Mouse (Mus musculus): ENCODE measurements around the gene Tmem82. TPM values are rescaled to one million over a fixed set of nuclear protein-coding genes. Genes with fewer than 3 reads are reported as not detected.
A peak's percentile ranks its signal among the peaks of the same experiment; 100 is the strongest.

Gene Tmem82
- total RNA-seq, 2 experiments from 2014 or later: 0.61 to 3.2 TPM

DNA sequence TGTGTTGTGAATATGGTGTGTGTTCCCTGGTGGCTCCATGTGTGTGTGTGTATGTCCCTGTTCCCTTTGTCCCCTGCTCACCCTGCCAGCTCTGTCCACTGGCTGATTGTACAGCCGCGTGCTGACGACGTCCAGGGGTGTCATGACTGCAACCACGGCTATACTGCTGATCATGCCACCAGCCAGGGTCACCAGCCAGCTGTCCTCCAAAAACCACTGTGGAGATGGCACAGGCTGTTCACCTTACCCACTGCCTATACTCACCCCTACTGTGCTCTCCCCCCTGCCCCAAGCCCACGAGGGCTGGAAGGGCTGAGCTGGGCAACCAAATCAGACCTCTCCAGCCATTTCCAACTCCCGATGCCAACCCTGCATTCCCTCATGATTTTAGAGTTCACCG lies 2.9 kb upstream of the Tmem82 start:
- intact Hi-C loops (cut with DNase I): no loop called here
- no peak overlapping the region for H3K4me3 ChIP-seq
- no peak for DNase-seq
- H3K27ac ChIP-seq: no peak overlapping the region
- TF ChIP-seq CTCF (IDR thresholded peaks at IDR 0.05): no peak

DNA sequence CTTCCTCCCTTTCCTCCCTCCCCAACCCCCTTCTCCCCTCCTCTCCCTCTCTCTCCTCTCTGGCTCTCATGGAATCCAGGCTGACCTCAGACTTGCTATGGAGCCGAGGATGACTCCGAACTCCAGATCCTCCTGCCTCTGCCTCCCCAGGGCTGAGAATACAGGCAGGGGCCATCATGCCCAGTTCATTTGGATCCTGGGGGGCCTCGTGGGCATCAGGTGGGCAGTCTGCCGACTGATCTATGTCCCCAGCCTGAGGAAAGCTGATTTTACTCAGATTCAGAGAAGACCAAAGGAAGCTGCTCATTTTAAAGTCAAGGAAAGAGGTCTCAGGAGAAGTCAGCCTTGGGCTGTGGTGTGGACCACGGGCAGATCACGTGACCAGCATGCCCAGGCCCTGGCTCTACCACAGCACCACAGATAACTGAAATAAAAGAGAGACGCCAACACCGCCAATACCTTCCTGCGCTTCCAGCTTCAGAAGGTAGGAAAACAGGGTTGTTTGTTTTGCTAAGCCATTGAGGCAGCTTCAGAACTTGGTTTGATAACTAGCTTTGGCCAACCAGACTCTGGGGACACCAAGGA lies 958 bp upstream of the Tmem82 start:
- DNase-seq: no peak
- H3K27ac ChIP-seq: no peak overlapping the region
- no peak overlapping the region for H3K4me3 ChIP-seq
- TF ChIP-seq CTCF (IDR thresholded peaks at IDR 0.05): no peak
- intact Hi-C loops (cut with DNase I): loop anchor here (2.0 to 10.0 kb wide), 3 partner anchors 205 to 335 kb away; partner anchors contain the start of gene Cela2a

DNA sequence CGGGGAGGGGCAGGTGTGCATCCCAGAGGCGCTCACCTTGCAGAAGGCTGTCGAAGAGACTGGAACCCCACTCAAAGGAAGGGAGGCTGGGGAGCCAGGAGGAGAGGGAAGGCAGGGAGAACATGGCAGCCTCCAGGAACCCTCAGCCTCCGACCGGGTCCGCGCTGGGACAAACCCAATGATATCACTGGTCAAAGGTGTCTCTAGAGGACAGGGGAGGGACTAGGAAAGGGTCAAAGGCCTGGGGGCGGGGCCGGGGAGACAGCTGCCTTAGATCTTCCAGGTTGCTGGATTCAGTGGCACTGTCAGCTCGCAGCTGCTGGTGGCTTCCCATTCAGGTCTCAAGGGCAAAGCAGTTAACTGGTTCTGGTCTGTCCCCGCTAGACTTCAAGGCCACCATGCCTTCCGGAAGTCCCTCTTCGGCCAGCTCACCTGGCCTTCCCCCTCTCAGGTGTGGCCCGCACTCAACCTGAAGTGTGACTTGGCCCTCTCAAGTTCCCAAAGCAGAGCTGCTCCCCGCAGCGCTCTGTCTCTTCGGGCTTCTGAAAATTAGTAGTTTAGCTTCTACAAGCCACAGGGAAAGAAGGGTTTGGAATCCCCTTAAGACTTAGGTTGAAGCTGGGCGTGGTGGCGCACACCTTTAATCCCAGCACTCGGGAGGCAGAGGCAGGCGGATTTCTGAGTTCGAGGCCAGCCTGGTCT lies 419 bp downstream of the Tmem82 start:
- no peak for DNase-seq
- TF ChIP-seq CTCF (IDR thresholded peaks at IDR 0.05): no peak
- peak overlapping the region; percentile 59 for H3K4me3 ChIP-seq
- intact Hi-C loops (cut with DNase I): loop anchor here (2.0 to 10.0 kb wide), 3 partner anchors 207 to 337 kb away; partner anchors contain the start of gene Cela2a
- no peak overlapping the region for H3K27ac ChIP-seq

DNA sequence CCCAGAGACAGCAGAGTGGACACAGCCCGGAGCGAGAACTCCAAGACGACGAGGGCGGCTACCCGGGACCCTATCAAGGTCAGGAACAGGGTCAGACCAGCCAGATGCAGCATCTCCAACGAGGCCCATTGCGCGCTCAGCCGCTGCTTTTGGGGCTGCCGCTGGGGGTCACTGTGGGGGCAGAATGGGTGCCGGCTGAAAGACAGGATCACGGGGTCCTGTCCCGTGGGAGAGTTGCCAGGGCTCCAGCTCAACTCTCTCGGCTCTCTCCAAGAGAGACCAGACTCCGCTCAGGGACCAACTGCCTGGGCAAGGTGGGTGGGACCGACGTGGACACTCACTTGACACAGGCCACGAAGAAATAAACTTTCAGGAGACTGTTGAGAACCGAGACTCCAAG lies 1.1 kb downstream of the Tmem82 start:
- intact Hi-C loops (cut with DNase I): loop anchor here (10.0 kb wide), 2 partner anchors 208 to 338 kb away; partner anchors contain the start of gene Cela2a
- peak; percentile 86 for DNase-seq
- Histone ChIP-seq H3K27ac (no peak overlapping the region), H3K4me3 (peak overlapping the region; percentile 59)
- TF ChIP-seq CTCF (IDR thresholded peaks at IDR 0.05): peak; percentile 68

DNA sequence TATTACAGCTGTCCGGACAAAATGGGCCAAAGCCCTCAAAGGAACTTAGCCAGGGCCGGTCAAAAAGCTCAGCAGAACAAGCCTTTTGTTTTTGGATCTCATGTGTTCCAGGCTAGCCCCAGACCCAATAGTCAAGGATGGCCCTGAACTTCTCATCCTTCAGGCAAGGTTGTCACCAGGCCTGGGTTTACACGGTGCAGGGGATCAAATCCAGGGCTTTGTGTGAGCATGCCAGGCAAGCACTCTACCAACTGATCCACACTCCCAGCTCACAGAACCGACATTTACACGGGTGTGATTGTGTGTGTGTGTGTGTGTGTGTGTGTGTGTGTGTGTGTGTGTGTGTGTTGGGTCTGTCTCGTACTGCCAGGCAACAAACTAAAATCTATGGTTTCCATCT lies 1.6 kb downstream of the Tmem82 start:
- intact Hi-C loops (cut with DNase I): loop anchor here (10.0 kb wide), 2 partner anchors 208 to 338 kb away; partner anchors contain the start of gene Cela2a
- TF ChIP-seq CTCF (IDR thresholded peaks at IDR 0.05): no peak

DNA sequence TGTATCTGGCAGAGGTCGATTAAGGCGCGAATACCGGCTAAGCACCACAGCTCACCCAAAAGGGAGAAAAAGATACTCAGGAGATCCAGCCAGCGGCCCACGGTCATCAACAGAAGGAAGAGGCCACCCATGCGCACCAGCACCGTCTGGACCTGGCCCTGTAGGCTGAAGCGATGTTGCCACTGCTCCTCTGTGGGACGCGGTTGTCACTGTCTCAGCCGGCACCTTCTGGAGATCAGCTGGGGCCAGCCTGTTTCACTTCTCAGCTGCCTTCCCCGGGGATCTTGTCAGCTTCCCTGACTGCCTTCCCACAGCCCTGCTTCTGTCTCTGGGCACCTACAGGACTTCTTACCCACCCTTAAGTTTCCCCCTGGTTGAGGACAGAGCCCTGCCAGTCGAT lies 3.5 kb downstream of the Tmem82 start:
- TF ChIP-seq CTCF (IDR thresholded peaks at IDR 0.05): no peak
- Histone ChIP-seq H3K27ac (no peak overlapping the region), H3K4me3 (no peak overlapping the region)
- DNase-seq: no peak
- intact Hi-C loops (cut with DNase I): loop anchor here (10.0 kb wide), 2 partner anchors 210 to 340 kb away; partner anchors contain the start of gene Cela2a

More for the DNA sequence above, 1.6 kb downstream of the Tmem82 start:
- DNase-seq: no peak
- Histone ChIP-seq H3K27ac (no peak overlapping the region), H3K4me3 (no peak overlapping the region)

DNA sequence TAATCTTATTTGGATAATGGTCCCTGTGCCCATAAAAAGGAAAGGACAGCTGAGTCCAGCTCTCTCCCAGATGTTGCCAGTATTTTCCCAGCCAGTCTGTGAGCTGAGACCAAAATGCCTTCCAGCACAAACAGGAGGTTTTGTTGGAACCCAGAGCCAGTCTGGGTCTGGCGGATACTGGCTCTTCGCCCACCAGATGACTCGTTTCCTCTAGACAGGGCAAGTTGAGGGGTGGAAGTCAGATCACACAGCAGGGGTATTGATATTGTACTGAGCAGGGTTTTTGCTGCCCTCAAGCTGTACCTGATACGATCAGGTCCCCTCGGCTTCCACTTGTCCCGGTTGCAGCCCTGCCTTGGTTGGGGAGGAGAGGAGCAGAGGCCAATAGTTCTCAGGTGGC lies 8.9 kb downstream of the Tmem82 start:
- intact Hi-C loops (cut with DNase I): no loop called here

DNA sequence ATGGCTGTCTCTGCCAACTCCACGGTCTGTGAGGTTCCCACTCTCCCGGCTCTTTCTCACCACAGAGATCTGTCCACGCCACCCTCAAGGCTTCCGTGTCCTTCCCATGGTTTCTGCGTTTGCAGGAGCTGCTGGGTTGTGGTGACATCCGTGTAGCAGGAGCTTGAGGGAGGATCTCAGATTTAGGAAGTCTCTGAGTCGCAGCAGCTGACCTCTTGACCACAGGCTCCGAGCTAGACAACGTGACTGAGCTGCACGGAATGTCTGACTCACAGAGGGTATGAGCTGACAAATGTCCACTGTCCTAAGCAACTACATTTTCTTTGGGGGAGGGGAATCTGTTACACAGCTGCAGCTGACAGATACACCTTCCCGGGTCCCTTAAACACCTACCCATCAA lies 12.6 kb downstream of the Tmem82 start, which contains the start of gene Fblim1:
Fblim1 (minus strand) TSS at position 236 of the 400 bp plus-strand sequence.
- intact Hi-C loops (cut with DNase I): no loop called here
- H3K27ac ChIP-seq: peak within 1 kb of the TSS; percentile 35
- H3K4me3 ChIP-seq: peak within 1 kb of the TSS; percentile 7; the same call in 1 of the 2 replicates

More for the DNA sequence above, 8.9 kb downstream of the Tmem82 start:
- DNase-seq: no peak
- no peak for TF ChIP-seq CTCF (IDR thresholded peaks at IDR 0.05)
- H3K27ac ChIP-seq: no peak overlapping the region
- H3K4me3 ChIP-seq: no peak overlapping the region

DNA sequence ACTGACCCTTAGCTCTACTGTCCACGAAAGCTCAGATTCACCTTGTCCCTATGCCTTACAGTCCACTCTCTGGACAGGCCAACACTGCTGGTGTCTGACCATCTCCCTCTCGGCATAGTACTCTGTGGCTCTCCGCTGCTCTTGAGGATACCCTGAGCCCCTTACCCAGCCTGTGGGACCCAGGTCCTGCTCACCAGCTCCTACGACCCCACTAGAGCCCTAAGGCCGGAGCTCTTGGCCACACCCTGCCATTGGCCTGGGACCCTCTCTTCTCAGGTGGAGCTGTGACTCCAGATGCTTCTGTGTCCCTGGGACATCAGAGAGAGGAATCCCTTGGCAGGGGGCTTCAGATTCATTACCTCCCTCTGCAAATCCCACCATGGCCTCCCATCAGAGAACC lies 13.0 kb downstream of the Tmem82 start:
- Histone ChIP-seq H3K4me3 (peak overlapping the region; percentile 7; the same call in 1 of the 2 replicates), H3K27ac (peak overlapping the region; percentile 35)
- no peak for DNase-seq
- TF ChIP-seq CTCF (IDR thresholded peaks at IDR 0.05): no peak
- intact Hi-C loops (cut with DNase I): no loop called here

More for the DNA sequence above, 12.6 kb downstream of the Tmem82 start, which contains the start of gene Fblim1:
- no peak for DNase-seq
- TF ChIP-seq CTCF (IDR thresholded peaks at IDR 0.05): no peak

DNA sequence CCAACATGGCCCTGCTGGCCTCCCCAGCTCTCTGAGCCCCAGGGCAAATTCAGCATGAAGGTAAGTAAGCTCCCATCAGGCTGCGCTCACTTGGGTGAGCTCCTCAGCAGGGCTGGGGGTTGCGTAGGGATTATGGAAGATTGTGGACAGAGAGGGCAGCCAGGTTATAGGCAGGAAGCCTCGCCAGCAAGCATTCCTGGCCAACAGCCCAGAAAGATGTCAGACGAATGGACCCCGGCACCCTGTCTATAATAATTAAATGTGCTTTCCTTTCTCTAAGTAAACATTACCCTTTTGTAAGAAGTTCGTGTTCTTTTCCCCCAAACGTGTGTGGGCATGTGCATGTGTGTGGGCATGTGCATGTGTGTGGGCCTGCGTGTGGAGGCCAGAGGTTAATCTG lies 13.9 kb downstream of the Tmem82 start:
- intact Hi-C loops (cut with DNase I): no loop called here
- H3K27ac ChIP-seq: no peak overlapping the region

DNA sequence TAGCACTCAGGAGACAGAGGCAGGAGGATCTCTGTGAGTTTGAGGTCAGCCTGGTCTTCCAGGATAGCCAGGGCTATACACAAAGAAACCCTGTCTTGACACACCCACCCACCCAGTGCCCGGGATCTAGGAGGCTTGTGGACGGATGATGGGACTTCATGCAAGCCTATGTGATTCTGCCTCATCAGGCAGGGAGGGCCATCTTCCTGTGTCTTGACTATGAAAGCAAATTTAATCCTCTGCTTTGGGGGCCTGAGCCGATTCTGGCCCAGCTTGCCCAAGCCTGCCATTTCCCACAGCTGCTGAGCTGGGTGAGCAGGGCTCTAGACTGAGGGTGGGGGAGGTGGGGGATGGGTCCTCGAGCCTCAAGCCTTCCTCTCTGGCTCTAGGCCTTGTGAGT lies 14.5 kb downstream of the Tmem82 start:
- DNase-seq: no peak
- no peak overlapping the region for H3K27ac ChIP-seq
- intact Hi-C loops (cut with DNase I): no loop called here
- H3K4me3 ChIP-seq: no peak overlapping the region
- TF ChIP-seq CTCF (IDR thresholded peaks at IDR 0.05): no peak

More for the DNA sequence above, 13.9 kb downstream of the Tmem82 start:
- no peak for DNase-seq
- no peak for TF ChIP-seq CTCF (IDR thresholded peaks at IDR 0.05)
- H3K4me3 ChIP-seq: no peak overlapping the region

DNA sequence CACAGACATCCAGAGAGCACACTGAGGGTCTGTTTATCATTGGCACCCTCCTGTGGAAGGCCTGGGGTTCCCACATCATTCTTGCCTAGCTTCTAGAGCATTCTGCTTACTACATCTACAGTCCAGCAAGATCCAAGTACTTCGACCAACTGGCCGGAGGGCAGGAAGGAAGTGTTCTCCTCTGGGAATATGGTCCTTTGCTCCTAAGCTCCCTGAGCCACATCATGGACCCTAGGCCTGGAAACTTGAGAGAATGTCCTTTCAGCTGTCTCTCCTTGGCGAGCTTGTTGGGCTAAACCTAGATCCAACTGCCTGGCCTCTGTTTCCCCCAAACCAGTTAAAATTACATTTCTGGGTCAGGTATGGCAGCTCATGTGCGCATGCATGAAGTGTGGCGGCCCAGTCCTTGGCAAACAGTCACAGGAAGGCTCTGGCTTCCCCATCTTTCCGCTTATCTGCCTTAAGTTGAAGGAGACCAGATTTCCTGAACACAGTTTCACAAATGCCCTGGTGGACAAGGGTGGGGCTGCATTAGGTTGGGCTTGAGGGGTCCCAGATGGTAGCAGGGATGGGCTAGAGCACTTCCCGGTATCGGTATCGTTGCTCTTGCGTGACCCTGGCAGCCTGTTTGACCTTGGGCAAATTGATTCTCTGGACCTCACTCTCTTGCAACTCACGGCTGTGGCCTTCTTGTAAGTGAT lies 15.8 kb downstream of the Tmem82 start:
- intact Hi-C loops (cut with DNase I): no loop called here
- H3K4me3 ChIP-seq: no peak overlapping the region
- H3K27ac ChIP-seq: 0 out of 2 replicates have a peak overlapping the region, but pooled peaks have one; percentile 6
- no peak for DNase-seq
- no peak for TF ChIP-seq CTCF (IDR thresholded peaks at IDR 0.05)
